Mouse (Mus musculus) heart, postnatal 0 days (tissue): ENCODE results near the gene Clybl. TPM values are rescaled to one million over a fixed set of nuclear protein-coding genes. Genes with fewer than 3 reads are reported as not detected.

ENCODE experiments used
- ATAC-seq: fragments of 200-750 bp; cut with Nextera tagmentation; 2 replicates; pipeline ENCODE4 v1.8.0; 2017; ENCODE audit warnings: low read depth, moderate number of reproducible peaks, moderate library complexity; ENCODE audit not compliant: insufficient read depth
- DNase-seq: peaks from one replicate; pipeline ENCODE4 v3.0.0-alpha.2; 2016; ENCODE audit warnings: low spot score
- H3K27ac ChIP-seq: fragments of 300-500 bp; sonication (generic); 2 replicates; pipeline ENCODE4 v1.5.1; 2014; ENCODE audit warnings: low read depth, mild to moderate bottlenecking
- H3K27me3 ChIP-seq: fragments of 300-500 bp; sonication (generic); 2 replicates; pipeline ENCODE4 v1.6.1; 2014; ENCODE audit warnings: low read length, mixed read lengths; ENCODE audit not compliant: control insufficient read depth, insufficient read depth
- H3K36me3 ChIP-seq: fragments of 300-500 bp; sonication (generic); replicated peaks from 2 replicates; pipeline ENCODE4 v1.6.1; 2014; ENCODE audit warnings: low read length, mixed read lengths; ENCODE audit not compliant: control insufficient read depth, insufficient read depth
- H3K4me1 ChIP-seq: fragments of 300-500 bp; sonication (generic); 2 replicates; pipeline ENCODE4 v1.6.1; 2014; ENCODE audit warnings: antibody characterized with exemption; ENCODE audit not compliant: control insufficient read depth, insufficient read depth
- H3K4me2 ChIP-seq: fragments of 300-500 bp; sonication (generic); 2 replicates; pipeline ENCODE4 v1.6.1; 2014; ENCODE audit warnings: low read depth, mild to moderate bottlenecking, low read length, moderate library complexity
- H3K4me3 ChIP-seq: fragments of 300-500 bp; sonication (generic); 2 replicates; pipeline ENCODE4 v1.5.1; 2014; ENCODE audit warnings: low read depth, low read length
- H3K9ac ChIP-seq: fragments of 300-500 bp; sonication (generic); replicated peaks from 2 replicates; pipeline ENCODE4 v1.6.1; 2014; ENCODE audit warnings: low read depth, low read length, mixed read lengths
- H3K9me3 ChIP-seq: fragments of 300-500 bp; sonication (generic); replicated peaks from 2 replicates; pipeline ENCODE4 v1.6.1; 2016; ENCODE audit warnings: low read length; ENCODE audit not compliant: control insufficient read depth
- CTCF ChIP-seq: IDR thresholded peaks from 2 replicates; pipeline ENCODE4 v1.5.1; 2016; ENCODE audit warnings: antibody characterized with exemption, control low read depth, low read depth
- EP300 ChIP-seq: IDR thresholded peaks from 2 replicates; pipeline ENCODE4 v1.6.1; 2016; ENCODE audit warnings: antibody characterized with exemption, low read depth
- WGBS: fragments of 180-500 bp; shearing (Covaris S2); extraction: QIAGEN DNeasy Blood & Tissue Kit; methylation state at CpG from one replicate; pipeline ENCODE4 v1.1.7; 2014; 5-methylcytosine and 5-hydroxymethylcytosine counted together
- polyA plus RNA-seq: library from polyadenylated mRNA; unstranded; fragments of >200 nt; fragmentation: Nextera tagmentation; extraction: Ambion mirVana; gene quantifications from 2 replicates; pipeline ENCODE4 v1.2.1, GENCODE M21; 2015
- total RNA-seq: library from RNA; depleted of rRNA; stranded (reverse); fragments of >200 nt; gene quantifications from 2 replicates; pipeline ENCODE4 v1.2.3, GENCODE M21; 2014; ENCODE audit warnings: low replicate concordance; rRNA removed

Gene Clybl
- total RNA-seq (74.5 and 74.6 TPM in 2 replicates), polyA plus RNA-seq (111 and 117 TPM in 2 replicates)

- Histone ChIP-seq H3K27me3 (no peaks in the 10 kb centered on the region), H3K36me3 (no peaks in the 10 kb centered on the region), H3K9me3 (no peaks in the 10 kb centered on the region), H3K4me1 (0 out of 2 replicates have a peak, but pooled peaks cover 5% of the 10 kb centered on the region), H3K4me2 (peak within 1 kb of the TSS; percentile 67), H3K9ac (peak within 1 kb of the TSS; percentile 54), H3K4me3 (peak within 1 kb of the TSS; percentile 62), H3K27ac (0 out of 2 replicates have a peak within 1 kb of the TSS, but pooled peaks have one; percentile 32)
- no peak for TF ChIP-seq EP300
- TF ChIP-seq CTCF: no peak
- DNase-seq (peak; percentile 93), ATAC-seq (peak; percentile 99)
- 5% methylated on average over 44 of the region's 45 CpGs for WGBS
These were observed at the start of gene Clybl for GRCm38 (mm10) chr14:122181078-122181814. TSS of gene Clybl (plus strand) at chr14:122181704.

GRCm38 (mm10) chr14:122136368-122136928, 45.1 kb upstream of the Clybl start:
- Histone ChIP-seq H3K9ac (no peak overlapping the region), H3K4me1 (no peaks in the 10 kb centered on the region), H3K9me3 (no peaks in the 10 kb centered on the region), H3K27ac (no peak overlapping the region), H3K36me3 (peaks cover 49% of the 10 kb centered on the region), H3K4me2 (no peak overlapping the region), H3K4me3 (no peak overlapping the region), H3K27me3 (no peaks in the 10 kb centered on the region)
- ATAC-seq: no peak
- 97% methylated on average over 3 of the region's 3 CpGs for WGBS
- no peak for DNase-seq
- no peak for TF ChIP-seq CTCF
- TF ChIP-seq EP300: no peak

- Histone ChIP-seq H3K27ac (no peak overlapping the region), H3K9me3 (no peaks in the 10 kb centered on the region), H3K4me3 (no peak overlapping the region), H3K4me1 (no peaks in the 10 kb centered on the region), H3K36me3 (peaks cover 52% of the 10 kb centered on the region), H3K9ac (no peak overlapping the region), H3K27me3 (no peaks in the 10 kb centered on the region), H3K4me2 (no peak overlapping the region)
- no peak for ATAC-seq
- no peak for DNase-seq
- WGBS: 55% methylated on average over 7 of the region's 7 CpGs
- TF ChIP-seq EP300 (no peak), CTCF (no peak)
These were observed 44.3 kb upstream of the Clybl start for GRCm38 (mm10) chr14:122137234-122137633.

GRCm38 (mm10) chr14:122140126-122140525, 41.4 kb upstream of the Clybl start:
- no peak for TF ChIP-seq EP300
- no peak for TF ChIP-seq CTCF
- peaks cover 64% of the 10 kb centered on the region for H3K36me3 ChIP-seq
- no peaks in the 10 kb centered on the region for H3K4me1 ChIP-seq
- no peaks in the 10 kb centered on the region for H3K9me3 ChIP-seq
- DNase-seq (no peak), ATAC-seq (no peak)
- H3K4me3 ChIP-seq: no peak overlapping the region
- no peaks in the 10 kb centered on the region for H3K27me3 ChIP-seq
- 79% methylated on average over 1 of the region's 1 CpGs for WGBS
- H3K4me2 ChIP-seq: no peak overlapping the region
- no peak overlapping the region for H3K9ac ChIP-seq
- no peak overlapping the region for H3K27ac ChIP-seq

GRCm38 (mm10) chr14:122143585-122144269, 37.8 kb upstream of the Clybl start:
- Histone ChIP-seq H3K9ac (no peak overlapping the region), H3K27me3 (no peaks in the 10 kb centered on the region), H3K4me2 (no peak overlapping the region), H3K27ac (no peak overlapping the region), H3K4me3 (no peak overlapping the region), H3K9me3 (no peaks in the 10 kb centered on the region), H3K4me1 (no peaks in the 10 kb centered on the region), H3K36me3 (peaks cover 87% of the 10 kb centered on the region)
- ATAC-seq (no peak), DNase-seq (no peak)
- TF ChIP-seq EP300: no peak
- TF ChIP-seq CTCF: no peak
- 89% methylated on average over 4 of the region's 4 CpGs for WGBS
